Mouse (Mus musculus): ENCODE measurements around the gene Brsk1. TPM values are rescaled to one million over a fixed set of nuclear protein-coding genes. Genes with fewer than 3 reads are reported as not detected.

Gene Brsk1
- total RNA-seq (2021), result 1 to 10 TPM; 1.8 to 2.3 TPM
- long read RNA-seq, experiment 1, result 0 reads
- long read RNA-seq, experiment 2, result 0 reads

- intact Hi-C loops (cut with DNase I; ENCODE audit: low total_unique reads), result no loop called here
- peak; percentile 80 for DNase-seq
Observed at GRCm38 (mm10) chr7:4690387-4690786, at the start of gene Brsk1. Gene Brsk1 (plus strand): TSS chr7:4690604.

GRCm38 (mm10) chr7:4641155-4641554, 49.2 kb upstream of the Brsk1 start:
- intact Hi-C loops (cut with DNase I; ENCODE audit: low total_unique reads), result no loop called here
- DNase-seq, result no peak

GRCm38 (mm10) chr7:4641956-4642355, 48.4 kb upstream of the Brsk1 start:
- intact Hi-C loops (cut with DNase I; ENCODE audit: low total_unique reads), result no loop called here
- no peak for DNase-seq

- intact Hi-C loops (cut with DNase I; ENCODE audit: low total_unique reads), result no loop called here
- DNase-seq, result no peak
Observed at GRCm38 (mm10) chr7:4643225-4643624, 47.2 kb upstream of the Brsk1 start.

GRCm38 (mm10) chr7:4646806-4647205, 43.6 kb upstream of the Brsk1 start:
- intact Hi-C loops (cut with DNase I; ENCODE audit: low total_unique reads), result no loop called here
- no peak for DNase-seq

GRCm38 (mm10) chr7:4647291-4647690, 43.1 kb upstream of the Brsk1 start:
- peak; percentile 38 for DNase-seq
- intact Hi-C loops (cut with DNase I; ENCODE audit: low total_unique reads), result no loop called here

GRCm38 (mm10) chr7:4647992-4648391, 42.4 kb upstream of the Brsk1 start:
- intact Hi-C loops (cut with DNase I; ENCODE audit: low total_unique reads), result no loop called here
- no peak for DNase-seq

GRCm38 (mm10) chr7:4651581-4651980, 38.8 kb upstream of the Brsk1 start:
- no peak for DNase-seq
- intact Hi-C loops (cut with DNase I; ENCODE audit: low total_unique reads), result no loop called here

GRCm38 (mm10) chr7:4652726-4653125, 37.7 kb upstream of the Brsk1 start:
- DNase-seq, result no peak
- intact Hi-C loops (cut with DNase I; ENCODE audit: low total_unique reads), result no loop called here

GRCm38 (mm10) chr7:4653351-4653750, 37.1 kb upstream of the Brsk1 start:
- DNase-seq, result no peak
- intact Hi-C loops (cut with DNase I; ENCODE audit: low total_unique reads), result no loop called here

- intact Hi-C loops (cut with DNase I; ENCODE audit: low total_unique reads), result no loop called here
- no peak for DNase-seq
Observed at GRCm38 (mm10) chr7:4653780-4654179, 36.6 kb upstream of the Brsk1 start.

- intact Hi-C loops (cut with DNase I; ENCODE audit: low total_unique reads), result no loop called here
- DNase-seq, result no peak
Observed at GRCm38 (mm10) chr7:4654221-4654620, 36.2 kb upstream of the Brsk1 start.

- no peak for DNase-seq
- intact Hi-C loops (cut with DNase I; ENCODE audit: low total_unique reads), result no loop called here
Observed at GRCm38 (mm10) chr7:4655393-4655792, 35.0 kb upstream of the Brsk1 start.

- no peak for DNase-seq
- intact Hi-C loops (cut with DNase I; ENCODE audit: low total_unique reads), result no loop called here
Observed at GRCm38 (mm10) chr7:4655916-4656315, 34.5 kb upstream of the Brsk1 start.

- no peak for DNase-seq
- intact Hi-C loops (cut with DNase I; ENCODE audit: low total_unique reads), result no loop called here
Observed at GRCm38 (mm10) chr7:4656818-4657217, 33.6 kb upstream of the Brsk1 start.

GRCm38 (mm10) chr7:4657521-4658127, 32.8 kb upstream of the Brsk1 start:
- intact Hi-C loops (cut with DNase I; ENCODE audit: low total_unique reads), result no loop called here
- no peak for DNase-seq

GRCm38 (mm10) chr7:4658128-4658907, 32.1 kb upstream of the Brsk1 start:
- intact Hi-C loops (cut with DNase I; ENCODE audit: low total_unique reads), result no loop called here
- DNase-seq, result no peak

- peak; percentile 97 for DNase-seq
- intact Hi-C loops (cut with DNase I; ENCODE audit: low total_unique reads), result no loop called here
Observed at GRCm38 (mm10) chr7:4658912-4659551, 31.4 kb upstream of the Brsk1 start, which contains the start of gene Ppp6r1. Gene Ppp6r1 (minus strand): TSS chr7:4659019.

- no peak for DNase-seq
- intact Hi-C loops (cut with DNase I; ENCODE audit: low total_unique reads), result no loop called here
Observed at GRCm38 (mm10) chr7:4659911-4660443, 30.4 kb upstream of the Brsk1 start.

GRCm38 (mm10) chr7:4663179-4663578, 27.2 kb upstream of the Brsk1 start:
- no peak for DNase-seq
- intact Hi-C loops (cut with DNase I; ENCODE audit: low total_unique reads), result no loop called here

Data from gastrocnemius, postnatal 14 days (tissue).